Mouse (Mus musculus) liver, postnatal 0 days (tissue): Measurements from ENCODE around the gene Olr1. TPM values are rescaled to one million over a fixed set of nuclear protein-coding genes. Genes with fewer than 3 reads are reported as not detected.
A peak's percentile ranks its signal among the peaks of the same experiment; 100 is the strongest.

Experiments
- ATAC-seq: fragments of 200-750 bp; cut with Nextera tagmentation; 2 replicates; pipeline ENCODE4 v1.8.0; 2017; ENCODE audit warnings: mild to moderate bottlenecking, moderate library complexity
- DNase-seq: peaks from one replicate; pipeline ENCODE4 v3.0.0-alpha.2; 2016
- H3K27ac ChIP-seq: fragments of 300-500 bp; sonication (generic); 2 replicates; pipeline ENCODE4 v1.5.1; 2014; ENCODE audit warnings: antibody characterized with exemption, moderate library complexity, mild to moderate bottlenecking, low read depth
- H3K27me3 ChIP-seq: fragments of 300-500 bp; sonication (generic); 2 replicates; pipeline ENCODE4 v1.6.1; 2014; ENCODE audit warnings: low read length, control low read depth, mixed read lengths; ENCODE audit not compliant: insufficient read depth
- H3K36me3 ChIP-seq: fragments of 300-500 bp; sonication (generic); replicated peaks from 2 replicates; pipeline ENCODE4 v1.6.1; 2014; ENCODE audit warnings: mild to moderate bottlenecking, control low read depth, low read length, moderate library complexity, mixed read lengths; ENCODE audit not compliant: insufficient read depth
- H3K4me1 ChIP-seq: fragments of 300-500 bp; sonication (generic); 2 replicates; pipeline ENCODE4 v1.6.1; 2014; ENCODE audit warnings: antibody characterized with exemption, mild to moderate bottlenecking, control low read depth; ENCODE audit not compliant: insufficient read depth
- H3K4me2 ChIP-seq: fragments of 300-500 bp; sonication (generic); 2 replicates; pipeline ENCODE4 v1.6.1; 2014; ENCODE audit warnings: low read depth, mild to moderate bottlenecking, low read length, moderate library complexity, mixed read lengths
- H3K4me3 ChIP-seq: fragments of 300-500 bp; sonication (generic); 2 replicates; pipeline ENCODE4 v1.5.1; 2014; ENCODE audit warnings: low read depth, low read length
- H3K9ac ChIP-seq: fragments of 300-500 bp; sonication (generic); replicated peaks from 2 replicates; pipeline ENCODE4 v1.6.1; 2014; ENCODE audit warnings: mild to moderate bottlenecking, moderate library complexity
- H3K9me3 ChIP-seq: fragments of 300-500 bp; sonication (generic); 2 replicates; pipeline ENCODE4 v1.6.1; 2016; ENCODE audit warnings: mild to moderate bottlenecking, control low read depth, low read length, mixed read lengths
- CTCF ChIP-seq: sonication (generic); IDR thresholded peaks from 2 replicates; pipeline ENCODE4 v1.5.1; 2016; ENCODE audit warnings: antibody characterized with exemption, low read depth
- EP300 ChIP-seq: IDR thresholded peaks from 2 replicates; pipeline ENCODE4 v1.6.1; 2016; ENCODE audit warnings: antibody characterized with exemption, low read depth, mild to moderate bottlenecking
- WGBS: fragments of 180-500 bp; shearing (Covaris S2); extraction: QIAGEN DNeasy Blood & Tissue Kit; methylation state at CpG from one replicate; pipeline ENCODE4 v1.1.7; 2014; ENCODE audit not compliant: insufficient replicate concordance; 5-methylcytosine and 5-hydroxymethylcytosine counted together
- polyA plus RNA-seq: library from polyadenylated mRNA; unstranded; fragments of >200 nt; fragmentation: Nextera tagmentation; extraction: Ambion mirVana; gene quantifications from 2 replicates; pipeline ENCODE4 v1.2.1, GENCODE M21; 2015

Gene Olr1
- polyA plus RNA-seq, 1 experiment from 2014 or later: 0.70 TPM

DNA sequence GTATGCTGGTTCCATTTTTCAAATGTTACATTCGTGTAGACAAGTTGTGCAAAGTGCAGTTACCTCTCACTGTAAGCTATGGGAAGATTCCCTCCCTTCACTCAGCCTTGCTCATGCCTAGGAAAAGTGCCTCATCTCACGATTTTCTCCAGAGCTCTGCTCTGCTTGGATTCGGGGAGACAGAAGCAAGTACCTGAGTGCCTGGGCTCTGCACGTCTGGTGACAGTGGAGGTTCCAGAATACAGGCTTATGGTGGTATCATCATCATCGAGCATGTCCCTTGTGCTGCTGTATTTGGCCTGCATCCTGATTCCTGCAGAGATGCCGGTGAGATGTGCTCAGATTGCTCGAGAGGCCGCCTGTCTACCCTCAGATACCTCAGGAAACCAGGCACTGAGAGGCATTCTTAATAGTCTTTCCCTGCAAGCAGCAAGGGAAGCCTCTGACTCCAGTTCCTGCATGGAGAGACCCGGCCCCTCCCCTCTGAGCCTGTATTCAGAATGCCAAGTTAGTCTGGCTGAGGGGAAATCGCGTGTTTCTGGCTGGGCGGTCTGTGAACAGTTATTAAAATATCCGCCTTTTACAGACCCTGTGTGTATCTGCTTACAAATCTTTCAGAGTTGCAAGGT is 55.4 kb downstream of the Olr1 start, which contains the start of gene Clec1a:
TSS of gene Clec1a (minus strand) at position 590 of the 629 bp plus-strand sequence.
- peak within 1 kb of the TSS; percentile 29; the same call in 1 of the 2 replicates for H3K4me2 ChIP-seq
- TF ChIP-seq EP300 (no peak), CTCF (no peak)
- WGBS: 48% methylated on average over 13 of the region's 13 CpGs
- no peaks in the 10 kb centered on the region for H3K9me3 ChIP-seq
- no peak within 1 kb of the TSS for H3K27ac ChIP-seq
- ATAC-seq (no peak), DNase-seq (peak; percentile 16)
- no peaks in the 10 kb centered on the region; the same call in 1 of the 2 replicates for H3K4me1 ChIP-seq
- no peaks in the 10 kb centered on the region for H3K36me3 ChIP-seq
- H3K27me3 ChIP-seq: no peaks in the 10 kb centered on the region
- no peak within 1 kb of the TSS for H3K4me3 ChIP-seq
- H3K9ac ChIP-seq: no peak within 1 kb of the TSS

DNA sequence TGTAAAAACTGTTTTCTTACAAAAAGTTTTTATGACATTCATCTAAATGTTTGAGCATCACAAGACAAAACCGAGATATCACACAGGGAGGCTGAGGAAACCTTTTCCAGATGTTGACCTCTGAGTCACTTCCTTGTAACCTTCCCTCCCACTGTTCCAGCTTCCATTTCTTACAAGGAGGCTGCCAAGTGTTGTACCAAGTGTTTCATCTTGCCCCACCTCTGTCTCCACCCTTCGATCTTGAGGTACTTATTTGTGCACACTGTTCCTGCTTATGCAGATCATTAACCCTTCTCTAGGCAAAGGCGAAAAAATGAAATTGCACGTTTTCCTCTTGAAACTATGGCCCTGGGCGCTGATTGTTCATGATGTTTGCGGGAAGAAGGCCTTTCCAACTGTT is 57.2 kb downstream of the Olr1 start:
- ATAC-seq: no peak
- no peak overlapping the region for H3K9ac ChIP-seq
- no peaks in the 10 kb centered on the region for H3K36me3 ChIP-seq
- no peaks in the 10 kb centered on the region for H3K27me3 ChIP-seq
- H3K27ac ChIP-seq: no peak overlapping the region
- no peak for TF ChIP-seq CTCF
- TF ChIP-seq EP300: no peak
- no peaks in the 10 kb centered on the region; the same call in 1 of the 2 replicates for H3K4me1 ChIP-seq
- no peaks in the 10 kb centered on the region for H3K9me3 ChIP-seq
- no peak overlapping the region for H3K4me2 ChIP-seq
- H3K4me3 ChIP-seq: no peak overlapping the region
- DNase-seq: no peak
- WGBS: 70% methylated on average over 6 of the region's 6 CpGs

- H3K27ac ChIP-seq: no peak overlapping the region
- H3K4me1 ChIP-seq: no peaks in the 10 kb centered on the region
- no peak overlapping the region for H3K9ac ChIP-seq
- H3K9me3 ChIP-seq: no peaks in the 10 kb centered on the region
- no peaks in the 10 kb centered on the region for H3K27me3 ChIP-seq
- TF ChIP-seq EP300 (no peak), CTCF (no peak)
- ATAC-seq (no peak), DNase-seq (no peak)
- no peaks in the 10 kb centered on the region for H3K36me3 ChIP-seq
- WGBS: 75% methylated on average over 2 of the region's 2 CpGs
- H3K4me2 ChIP-seq: no peak overlapping the region
- no peak overlapping the region for H3K4me3 ChIP-seq
Observed at GRCm38 (mm10) chr6:129438033-129438432, 68.9 kb downstream of the Olr1 start.

DNA sequence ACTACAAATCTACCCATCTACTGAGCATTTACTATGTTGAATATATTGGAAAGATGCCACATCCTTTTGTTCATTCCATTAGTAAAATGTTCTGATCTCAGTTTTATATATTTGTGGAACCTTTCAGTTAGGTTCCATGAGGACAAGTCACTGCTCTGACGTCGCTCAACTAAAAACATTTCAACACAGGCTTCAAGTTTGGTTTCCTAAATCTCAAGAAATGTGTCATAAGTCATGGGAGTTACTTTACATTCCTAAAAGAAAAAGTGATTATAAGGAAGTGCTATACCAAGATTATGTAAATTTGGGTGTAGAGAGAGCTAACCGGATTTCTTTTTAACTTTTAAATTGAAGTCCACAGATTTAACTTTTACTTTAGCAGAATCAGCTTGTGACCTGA is 70.9 kb downstream of the Olr1 start:
- Histone ChIP-seq H3K27me3 (no peaks in the 10 kb centered on the region), H3K27ac (no peak overlapping the region), H3K4me2 (no peak overlapping the region), H3K9me3 (no peaks in the 10 kb centered on the region), H3K9ac (no peak overlapping the region), H3K4me1 (no peaks in the 10 kb centered on the region), H3K36me3 (no peaks in the 10 kb centered on the region), H3K4me3 (no peak overlapping the region)
- ATAC-seq (no peak), DNase-seq (no peak)
- WGBS: 61% methylated on average over 3 of the region's 3 CpGs
- TF ChIP-seq EP300 (no peak), CTCF (no peak)

Other genes with a start within 250 kb of the Olr1 start
- gene Cd69, start 231.7 kb downstream of the Olr1 start, polyA plus RNA-seq: 1.0 and 1.5 TPM in 2 replicates
- not detected in 2 replicates for gene 4922502D21Rik, start 175.4 kb downstream of the Olr1 start, polyA plus RNA-seq
- 14.2 and 14.6 TPM in 2 replicates for gene Clec12a, start 164.5 kb downstream of the Olr1 start, polyA plus RNA-seq
- gene Clec12b, start 121.3 kb downstream of the Olr1 start, polyA plus RNA-seq: 0.11 TPM in 1 of 2 replicates, not detected in the other
- 53.8 and 56.0 TPM in 2 replicates for gene Clec1b, start 109.9 kb downstream of the Olr1 start, polyA plus RNA-seq
- gene Clec9a, start 98.3 kb downstream of the Olr1 start, polyA plus RNA-seq: 0.56 and 0.92 TPM in 2 replicates
- gene Clec1a, start 55.2 kb downstream of the Olr1 start, polyA plus RNA-seq: 0.65 and 1.0 TPM in 2 replicates
- gene Tmem52b, start 5.4 kb upstream of the Olr1 start, polyA plus RNA-seq: not detected in 2 replicates
- gene Gabarapl1, start 26.0 kb upstream of the Olr1 start, polyA plus RNA-seq: 37.3 and 38.5 TPM in 2 replicates
- gene Klre1, start 70.7 kb upstream of the Olr1 start, polyA plus RNA-seq: 0.45 and 0.60 TPM in 2 replicates
- gene Klrd1, start 84.6 kb upstream of the Olr1 start, polyA plus RNA-seq: 2.1 and 2.7 TPM in 2 replicates
- gene Klrk1, start 116.7 kb upstream of the Olr1 start, polyA plus RNA-seq: 2.3 and 2.5 TPM in 2 replicates
- gene Klrc3, start 136.2 kb upstream of the Olr1 start, polyA plus RNA-seq: not detected in 2 replicates
- gene Klrc2, start 153.5 kb upstream of the Olr1 start, polyA plus RNA-seq: 0.14 and 0.27 TPM in 2 replicates
- gene Klrc1, start 171.8 kb upstream of the Olr1 start, polyA plus RNA-seq: 1.2 and 1.8 TPM in 2 replicates
- gene Klri1, start 210.0 kb upstream of the Olr1 start, polyA plus RNA-seq: not detected in 2 replicates
- gene Klri2, start 233.3 kb upstream of the Olr1 start, polyA plus RNA-seq: 0.07 and 0.13 TPM in 2 replicates